Mouse (Mus musculus) T-cell, adult 2 months (primary cell): ENCODE results near the gene Zfp146.
"Not testable (repeated sequence)": the region's sequence is repeated elsewhere in the genome, so short reads cannot be mapped to it uniquely, and the experiment has no call there.

ENCODE experiments used
- DNase-seq: peaks from one replicate; pipeline ENCODE4 v3.0.0; 2022; ENCODE audit warnings: low spot score

Gene Zfp146

DNA sequence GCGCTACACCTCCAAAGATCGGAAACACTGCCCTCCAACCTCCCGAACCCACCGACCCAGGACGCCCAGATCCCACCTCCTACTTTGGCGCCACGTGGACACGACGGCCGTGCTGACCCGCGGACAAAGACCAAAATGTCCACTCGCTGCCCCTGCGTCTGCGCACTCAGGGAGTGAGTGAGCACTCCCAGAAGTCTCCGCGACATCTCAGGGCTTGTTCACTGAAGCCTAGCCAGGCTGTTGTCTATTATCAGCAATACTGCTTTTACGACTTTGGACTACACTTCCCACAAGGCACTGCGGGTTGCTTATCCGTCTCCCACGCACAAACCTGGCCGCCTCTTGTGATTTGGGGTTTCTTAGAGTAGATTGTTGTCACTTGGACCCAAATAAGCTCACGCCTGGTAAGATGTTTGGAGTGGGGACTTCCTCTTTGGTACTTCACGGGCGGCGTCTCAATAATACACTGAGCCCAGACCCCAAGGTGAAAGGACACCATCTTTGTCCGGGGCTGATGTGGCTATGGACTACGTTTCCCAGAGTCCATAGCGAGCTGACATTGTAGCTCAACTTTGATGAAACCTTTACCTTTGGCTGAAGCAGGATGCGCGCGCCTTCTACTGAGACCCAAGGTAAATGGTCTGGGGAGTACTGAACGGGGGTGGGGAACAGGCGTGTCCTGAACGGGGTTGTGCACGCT lies at the start of gene Zfp146:
Zfp146 (minus strand) TSS at position 168 of the 700 bp plus-strand sequence.
- DNase-seq: peak; percentile 90

DNA sequence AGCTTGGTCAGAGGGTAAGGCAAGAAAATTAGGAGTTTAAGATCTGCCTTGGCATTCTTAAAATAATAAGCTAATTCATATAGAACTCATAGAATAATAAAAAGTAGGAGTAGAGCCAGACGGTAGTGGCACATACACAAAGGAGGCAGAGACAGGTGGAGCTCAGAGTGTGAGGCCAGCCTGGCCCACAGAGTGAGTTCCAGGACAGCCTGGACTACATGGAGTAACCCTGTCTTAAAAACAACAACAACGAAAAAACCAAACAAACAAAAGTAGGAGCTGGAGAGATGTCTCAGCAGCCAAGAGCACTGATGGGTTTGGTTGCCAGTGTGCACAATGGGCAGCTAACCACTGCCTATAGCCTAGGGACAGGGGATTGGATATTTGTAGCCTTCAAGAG lies 47.7 kb upstream of the Zfp146 start:
- no peak for DNase-seq

DNA sequence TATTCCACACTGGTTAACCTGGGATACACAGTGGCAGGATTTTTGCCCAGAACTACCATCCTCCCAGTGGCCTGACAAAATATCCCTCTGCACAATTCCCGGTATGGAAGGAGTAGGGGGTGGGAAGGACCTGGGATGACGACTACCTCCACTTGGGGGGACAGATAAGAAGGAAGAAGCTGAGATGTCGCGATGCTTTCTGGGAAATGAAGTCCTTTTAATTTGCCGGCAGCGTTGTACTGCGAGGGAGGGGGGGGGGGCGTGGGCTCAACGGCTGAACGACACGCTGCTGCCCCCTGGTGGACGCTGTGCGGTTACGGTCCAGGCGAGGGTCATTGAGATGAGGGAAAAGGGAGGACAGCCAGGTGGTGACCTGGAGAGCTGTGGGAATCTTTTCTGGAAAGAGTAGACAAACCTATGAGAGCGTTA lies 47.2 kb upstream of the Zfp146 start:
- DNase-seq: peak; percentile 56

DNA sequence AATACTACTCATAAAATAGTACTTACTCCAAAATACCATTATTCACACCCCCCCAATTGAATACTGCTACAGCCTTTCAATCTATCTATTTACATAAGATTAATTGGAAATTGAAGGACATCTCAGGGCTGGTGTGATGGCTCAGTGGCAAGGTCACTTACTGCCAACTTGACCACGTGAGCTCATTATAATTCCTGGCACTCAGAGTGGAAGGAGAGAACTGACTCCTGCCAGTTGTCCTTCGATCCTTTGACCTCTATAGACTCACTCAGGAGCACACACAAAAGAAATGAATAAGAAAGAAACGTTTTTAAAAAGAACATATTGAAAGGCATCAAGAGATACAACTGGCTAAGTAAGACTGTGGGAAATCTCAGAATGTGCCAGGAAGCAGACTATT lies 46.3 kb upstream of the Zfp146 start:
- no peak for DNase-seq

DNA sequence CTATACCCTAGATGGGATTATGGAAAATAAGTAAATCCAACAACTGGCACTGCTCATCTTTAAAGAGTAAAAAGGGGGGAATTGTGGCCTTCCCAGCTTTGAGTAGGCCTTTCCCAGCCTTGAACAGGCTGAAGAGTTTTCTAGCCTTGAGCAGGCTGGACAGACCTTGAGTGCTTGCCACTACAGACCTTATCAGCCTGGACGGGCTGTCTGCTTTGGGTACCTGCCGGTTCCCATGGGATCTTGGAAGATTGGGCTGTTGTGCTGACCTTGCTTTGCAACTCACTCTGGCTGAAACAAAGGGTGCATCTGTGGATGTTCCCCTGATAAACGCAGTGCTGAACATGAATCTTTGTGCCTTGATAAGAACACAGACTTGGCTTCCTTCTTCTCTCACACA lies 44.3 kb upstream of the Zfp146 start:
- no peak for DNase-seq

DNA sequence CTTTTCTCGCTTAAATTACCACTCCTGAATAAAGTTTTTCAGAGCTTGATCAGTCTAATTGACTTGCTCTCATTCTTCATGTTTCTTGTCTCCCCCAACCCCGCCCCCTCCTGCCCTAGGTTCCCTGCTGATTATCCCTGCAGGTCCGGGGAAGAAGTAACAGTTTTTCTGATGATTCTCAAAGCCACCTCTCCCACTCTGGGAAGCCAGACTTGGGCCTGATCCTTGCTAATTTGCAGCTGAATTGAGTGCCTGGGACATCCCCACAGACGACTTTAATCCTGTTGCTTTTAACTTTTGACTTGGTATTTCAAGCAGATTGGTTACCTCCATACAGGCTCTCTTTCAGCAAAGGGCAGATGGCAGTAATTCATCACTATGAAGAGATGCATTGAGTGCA lies 41.5 kb upstream of the Zfp146 start:
- DNase-seq: no peak

DNA sequence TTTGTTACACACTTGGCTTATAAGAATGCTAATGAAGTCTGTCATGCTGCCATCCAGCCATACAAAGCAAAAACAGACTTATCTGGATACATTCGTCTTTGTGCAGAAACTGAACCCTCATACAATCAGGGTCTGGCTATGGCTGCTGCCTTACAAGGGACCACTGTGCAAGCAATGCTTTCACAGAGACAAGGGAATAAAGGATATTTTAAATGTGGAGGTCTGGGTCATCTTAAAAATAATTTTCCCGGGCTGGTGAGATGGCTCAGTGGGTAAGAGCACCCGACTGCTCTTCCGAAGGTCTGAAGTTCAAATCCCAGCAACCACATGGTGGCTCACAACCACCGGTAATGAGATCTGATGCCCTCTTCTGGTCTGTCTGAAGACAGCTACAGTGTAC lies 36.8 kb upstream of the Zfp146 start:
- not testable (repeated sequence) for DNase-seq

DNA sequence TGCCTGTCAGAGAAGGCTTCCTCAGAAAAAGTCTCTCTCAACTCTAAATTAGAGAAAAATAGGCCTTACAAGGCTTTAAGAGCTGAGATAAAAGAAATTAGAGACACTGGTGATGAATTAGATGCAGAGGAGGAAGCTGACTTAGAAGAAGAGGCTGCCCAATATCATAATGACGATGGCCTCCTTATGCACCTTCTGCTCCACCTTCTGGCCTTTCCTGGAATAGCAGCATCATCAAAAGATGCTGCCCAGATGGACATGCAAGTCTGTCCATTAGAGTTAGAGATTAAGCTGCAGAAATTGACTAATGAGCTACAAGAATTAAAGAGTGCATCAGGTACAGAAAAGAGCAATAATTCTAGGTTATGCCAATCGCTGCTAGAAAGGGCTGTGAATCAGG lies 35.8 kb upstream of the Zfp146 start:
- no peak for DNase-seq

DNA sequence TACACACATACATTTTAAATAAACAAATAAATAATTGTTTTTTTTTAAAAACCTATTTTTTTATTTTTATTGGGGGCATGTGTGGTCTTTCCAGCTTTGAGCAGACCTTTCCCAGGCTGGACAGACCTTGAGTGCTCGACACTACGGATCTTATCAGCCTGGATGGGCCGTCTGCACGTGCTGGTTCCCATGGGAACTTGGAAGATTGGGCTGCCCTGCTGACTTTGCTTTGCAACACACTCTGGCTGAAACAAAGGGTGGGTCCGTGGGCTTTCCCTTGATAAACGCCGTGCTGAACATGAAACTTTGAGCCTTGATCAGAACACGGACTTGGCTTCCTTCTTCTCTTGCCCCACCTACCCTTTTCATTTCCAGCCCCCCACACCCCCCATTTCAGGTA lies 34.8 kb upstream of the Zfp146 start:
- no peak for DNase-seq

DNA sequence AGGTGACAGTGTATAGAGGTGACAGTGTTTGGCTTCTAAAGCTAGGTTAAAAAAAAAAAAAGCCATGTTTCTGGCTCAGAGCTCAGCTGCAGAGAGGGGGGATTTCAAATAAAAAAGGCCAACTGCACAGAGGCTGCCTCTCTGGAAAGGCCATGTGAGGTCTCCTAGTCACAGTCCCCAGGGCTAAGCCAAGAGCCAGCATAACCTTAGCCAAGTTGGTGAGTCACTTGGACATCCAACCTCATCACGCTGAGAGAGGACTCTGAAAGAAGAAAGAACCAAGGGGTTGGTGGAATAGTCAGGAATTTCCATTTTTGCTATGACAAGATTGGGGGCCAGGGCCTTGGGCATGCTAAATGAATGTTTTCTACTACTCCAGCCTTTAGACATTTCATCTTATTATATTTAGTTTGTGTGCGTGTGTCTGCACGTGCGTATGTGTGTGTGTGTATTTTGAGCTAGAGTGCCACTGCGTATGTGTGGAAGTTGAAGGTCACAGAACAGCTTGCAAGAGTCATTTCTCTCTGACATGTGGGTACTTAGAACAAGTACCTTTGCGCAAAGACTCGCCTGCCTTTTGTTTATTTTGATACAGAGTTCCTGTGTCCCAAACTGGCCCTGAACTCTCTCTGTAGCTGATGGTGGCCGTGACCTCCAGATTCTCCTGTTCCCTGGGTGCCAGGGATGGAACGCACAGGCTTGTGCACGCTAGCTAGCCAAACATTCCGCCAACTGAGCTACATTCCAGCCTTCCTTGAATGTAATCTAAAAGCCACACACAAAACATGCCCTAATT lies 33.5 kb upstream of the Zfp146 start:
- no peak for DNase-seq

DNA sequence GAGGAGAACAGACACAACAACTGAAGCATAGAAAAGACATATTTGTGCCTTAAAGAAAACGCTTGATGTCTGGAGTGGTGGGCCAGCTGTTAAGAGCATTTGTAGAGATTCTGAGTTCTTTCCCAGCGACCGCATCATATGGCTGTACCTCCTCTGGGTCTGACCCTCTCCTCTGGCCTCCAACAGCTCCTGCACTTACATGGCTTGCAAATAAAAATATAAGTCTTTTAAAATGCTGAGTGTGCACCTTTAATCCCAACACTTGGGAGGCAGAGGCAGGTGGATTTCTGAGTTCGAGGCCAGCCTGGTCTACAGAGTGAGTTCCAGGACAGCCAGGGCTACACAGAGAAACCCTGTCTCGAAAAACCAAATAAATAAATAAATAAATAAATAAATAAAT lies 31.1 kb upstream of the Zfp146 start:
- DNase-seq: not testable (repeated sequence)

DNA sequence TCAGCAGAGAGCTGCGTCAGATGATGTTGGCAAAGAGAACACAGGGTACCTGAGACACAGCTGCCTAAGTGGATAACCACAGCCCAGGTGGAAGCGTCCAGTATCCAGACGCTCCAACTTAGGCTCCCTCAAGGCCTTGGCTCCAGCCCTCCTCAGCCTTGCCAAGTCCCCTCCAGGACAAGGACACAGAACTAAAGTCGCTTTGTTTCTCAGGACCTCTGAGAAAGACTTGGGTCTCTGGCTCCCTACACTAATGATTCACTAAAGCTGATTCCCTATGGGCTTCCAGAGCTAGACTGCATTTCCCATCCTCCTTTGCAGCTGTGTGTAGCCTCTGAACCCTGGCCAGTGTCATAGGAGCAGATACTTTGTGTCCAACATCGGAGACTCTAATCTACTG lies 30.6 kb upstream of the Zfp146 start:
- DNase-seq: no peak

DNA sequence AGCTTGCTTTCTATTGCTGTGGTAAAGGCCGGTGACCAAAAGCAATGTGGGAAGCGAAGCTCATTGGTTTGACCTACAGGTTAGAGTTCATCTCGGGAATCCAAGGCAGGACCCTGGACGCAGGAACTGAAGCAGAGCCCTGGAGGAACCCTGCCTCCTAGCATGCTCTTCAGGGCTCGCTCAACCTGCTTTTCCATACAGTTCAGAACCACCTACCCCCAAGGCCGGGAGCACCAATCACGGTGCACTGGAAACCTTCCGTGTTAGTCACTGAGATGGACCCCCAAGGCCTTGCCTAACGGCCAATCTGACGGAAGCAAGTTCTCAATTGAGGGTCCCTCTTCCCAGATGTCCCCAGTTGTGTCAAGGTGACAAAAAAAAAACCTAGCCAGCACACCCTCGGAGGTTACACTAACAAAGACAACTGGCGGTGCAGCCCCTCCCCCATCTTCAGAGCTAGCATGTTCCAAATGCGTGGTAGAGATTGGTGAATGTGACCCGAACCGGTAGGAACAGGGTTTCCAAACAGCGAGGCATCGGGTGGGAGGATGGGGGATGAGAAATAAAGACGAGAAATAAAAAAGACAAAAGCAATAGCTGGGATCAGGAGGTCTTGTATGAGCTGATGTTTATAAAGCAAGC lies 30.1 kb upstream of the Zfp146 start:
- no peak for DNase-seq

DNA sequence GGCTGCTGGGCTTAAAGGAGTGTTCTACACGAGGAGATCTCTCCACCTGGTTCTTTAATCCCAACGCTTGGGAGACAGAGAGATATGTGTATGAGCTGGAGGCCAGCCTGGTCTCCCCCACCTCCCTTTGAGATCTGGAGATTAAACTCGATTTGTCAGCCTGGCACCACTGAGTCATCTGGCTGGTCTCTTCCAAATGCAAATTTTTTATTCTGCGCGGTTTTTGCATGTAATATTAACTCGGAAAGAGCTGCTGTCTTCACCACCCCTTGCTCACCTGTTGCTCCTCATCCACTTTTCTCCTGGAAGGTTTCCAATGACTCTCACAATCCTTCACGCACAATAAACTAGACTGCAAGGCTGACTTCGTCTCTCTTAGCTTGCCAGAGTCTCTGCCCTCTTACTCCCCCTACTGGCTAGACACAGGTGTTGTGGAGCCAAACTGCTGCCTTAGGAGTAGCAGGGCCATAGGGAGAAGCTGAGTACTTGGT lies 29.0 kb upstream of the Zfp146 start, which contains the start of gene Capns1:
Capns1 (minus strand) TSS at position 331 of the 491 bp plus-strand sequence.
- DNase-seq: peak; percentile 70

DNA sequence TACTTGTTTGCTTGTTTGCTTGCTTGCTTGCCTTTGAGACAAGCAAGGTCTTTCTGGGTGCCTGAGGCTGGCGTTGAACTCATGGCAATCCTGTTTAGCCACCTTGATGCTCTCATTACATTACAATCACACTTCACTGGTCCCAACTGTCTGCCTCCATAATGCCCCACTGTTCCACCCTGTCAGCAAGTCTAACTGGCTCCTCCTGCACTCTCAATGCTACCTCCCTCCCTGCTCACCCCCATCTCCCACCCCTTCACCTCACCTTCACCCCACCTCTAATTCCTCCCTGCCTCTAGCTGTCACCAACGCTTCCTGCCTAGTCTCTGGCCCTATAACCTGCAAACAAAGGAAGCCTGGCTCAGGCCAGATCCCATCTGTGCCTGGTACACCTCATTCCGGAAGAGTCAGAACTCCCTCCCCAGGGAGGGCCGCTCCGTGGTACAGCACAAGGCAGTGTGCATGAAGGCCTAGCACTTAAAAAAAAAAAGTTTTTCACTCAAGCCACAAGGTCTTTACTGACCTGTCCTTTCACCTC lies 28.1 kb upstream of the Zfp146 start:
- DNase-seq: no peak

DNA sequence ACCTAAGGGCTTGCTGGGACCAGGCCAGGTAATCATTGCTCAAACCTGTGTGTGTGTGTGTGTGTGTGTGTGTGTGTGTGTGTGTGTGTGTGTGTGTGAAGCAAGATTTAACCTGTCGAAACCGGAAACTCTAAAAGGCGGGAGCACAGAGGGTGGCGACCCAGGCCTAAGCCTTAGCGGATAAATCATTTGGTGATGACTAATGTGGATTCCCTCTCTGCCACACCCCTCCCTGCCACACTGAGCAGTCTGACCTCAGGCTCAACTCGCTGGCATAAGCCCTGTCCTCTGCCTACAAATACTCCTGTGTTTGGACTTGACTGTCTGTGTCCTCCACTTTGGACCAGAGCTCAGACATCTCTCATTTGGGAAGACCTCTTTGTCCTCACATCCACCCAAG lies 26.6 kb upstream of the Zfp146 start:
- no peak for DNase-seq

DNA sequence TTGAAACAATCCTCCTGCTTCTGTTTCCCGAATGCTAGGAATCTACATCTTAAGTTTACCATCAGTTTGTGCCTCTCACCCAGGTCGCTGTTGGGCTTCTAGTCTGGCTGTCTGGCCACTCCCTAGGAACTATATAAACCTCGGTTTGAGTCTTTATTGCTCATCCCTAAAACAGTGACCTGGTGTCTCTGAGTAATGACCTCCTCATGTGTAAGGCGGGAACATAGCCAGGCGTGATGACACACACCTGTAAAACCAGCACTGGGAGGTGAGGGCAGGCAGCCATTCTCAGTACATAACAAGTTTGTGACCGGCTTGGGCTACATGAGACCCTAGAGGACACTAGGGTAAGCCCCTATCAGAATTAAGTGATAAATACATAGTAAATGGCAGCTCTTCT lies 25.9 kb upstream of the Zfp146 start:
- no peak for DNase-seq

DNA sequence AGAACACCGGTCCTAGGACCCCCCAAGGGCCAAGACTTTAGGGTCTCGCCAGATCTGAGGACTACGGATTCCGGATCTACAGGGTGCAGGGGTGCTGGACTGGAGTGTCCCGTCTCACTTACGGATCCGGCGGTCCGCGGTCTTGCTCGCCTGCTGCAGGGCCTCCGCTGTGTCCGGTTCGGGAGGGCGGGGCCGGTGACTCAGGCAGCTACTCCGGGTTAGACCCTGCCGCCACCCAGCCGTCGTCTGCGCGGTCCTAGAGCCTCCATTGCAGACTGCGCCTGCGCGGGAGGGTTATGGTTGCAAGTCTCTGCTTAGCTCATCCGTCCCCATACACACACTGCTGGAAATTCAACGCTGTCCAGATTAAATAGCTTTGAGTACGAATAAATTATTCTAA lies 25.3 kb upstream of the Zfp146 start:
- peak; percentile 92 for DNase-seq

DNA sequence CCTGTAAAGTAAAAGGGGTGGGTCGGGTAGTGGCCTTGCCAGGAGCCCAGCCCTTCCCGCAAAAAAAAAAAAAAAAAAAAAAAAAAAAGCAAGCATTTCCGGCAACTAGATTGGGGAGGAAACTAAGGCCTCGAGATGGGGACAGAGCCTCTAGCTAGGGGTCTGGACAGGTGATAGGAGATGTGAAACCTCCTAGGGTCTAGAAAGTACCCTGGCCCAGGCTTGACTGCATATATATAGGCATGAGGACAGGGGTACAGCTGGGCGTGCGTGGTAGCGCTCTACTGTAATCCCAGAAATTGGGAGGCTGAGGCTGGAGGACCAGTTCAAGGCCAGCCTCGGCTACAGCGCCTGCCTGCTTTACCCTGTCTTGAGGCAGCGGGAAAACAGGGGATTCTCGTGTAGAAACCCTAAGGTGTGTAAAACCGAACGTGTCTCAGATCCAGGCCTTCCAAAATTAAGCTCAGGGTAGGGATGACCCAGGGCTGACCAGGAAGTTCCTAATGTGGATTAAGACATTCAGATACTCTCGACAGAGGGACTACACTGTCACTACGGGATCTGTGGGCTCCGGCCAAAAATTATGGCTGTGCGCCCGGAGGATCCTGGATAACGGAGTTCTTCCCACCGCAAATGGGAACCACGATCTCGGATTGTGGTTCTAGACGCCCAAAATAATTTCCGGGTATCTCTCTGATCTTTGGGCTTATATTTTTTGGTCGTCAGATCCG lies 24.7 kb upstream of the Zfp146 start:
- DNase-seq: no peak

DNA sequence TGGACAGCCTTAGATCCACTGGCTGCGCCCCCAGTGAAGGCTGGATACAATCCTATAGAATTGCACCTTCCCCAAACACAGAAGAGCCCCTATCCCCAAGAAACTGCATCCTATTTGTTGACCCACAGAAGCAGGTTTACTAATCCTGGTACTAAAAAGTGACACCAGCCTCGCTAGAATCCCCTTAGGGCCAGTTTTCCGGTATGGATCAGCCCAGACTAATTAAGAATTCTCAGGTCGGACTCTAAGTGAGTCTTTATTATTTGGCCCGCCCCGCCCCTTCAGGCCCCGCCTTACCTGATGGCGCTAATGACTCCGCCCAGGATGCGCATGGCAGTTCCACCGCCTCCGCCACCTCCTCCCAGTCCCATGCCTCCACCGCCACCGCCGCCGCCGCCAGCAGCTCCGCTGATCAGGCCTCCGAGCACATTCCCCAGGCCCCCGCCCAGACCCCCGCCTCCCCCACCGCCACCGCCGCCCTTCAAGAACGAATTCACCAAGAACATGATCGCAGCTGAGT lies 24.1 kb upstream of the Zfp146 start:
- peak; percentile 63 for DNase-seq

DNA sequence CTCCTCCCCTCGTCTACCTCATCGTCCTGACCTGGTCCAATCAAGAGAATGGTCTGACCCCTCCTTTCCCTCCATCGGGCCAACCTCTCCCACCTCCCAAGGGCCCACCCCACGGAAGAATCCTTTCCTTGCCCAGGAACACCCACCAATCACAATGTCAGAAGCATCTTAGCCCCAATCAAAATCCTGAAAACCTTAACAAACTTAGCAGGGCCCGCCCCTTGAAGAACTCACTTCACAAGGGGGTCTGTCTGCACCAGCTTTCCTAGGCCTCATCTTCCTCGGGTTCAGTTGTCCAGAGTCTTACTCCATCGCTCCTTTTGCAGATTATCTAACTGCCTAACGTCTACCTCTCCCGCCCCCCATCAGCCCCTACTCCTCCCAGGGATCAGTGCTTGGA lies 23.5 kb upstream of the Zfp146 start:
- DNase-seq: no peak

DNA sequence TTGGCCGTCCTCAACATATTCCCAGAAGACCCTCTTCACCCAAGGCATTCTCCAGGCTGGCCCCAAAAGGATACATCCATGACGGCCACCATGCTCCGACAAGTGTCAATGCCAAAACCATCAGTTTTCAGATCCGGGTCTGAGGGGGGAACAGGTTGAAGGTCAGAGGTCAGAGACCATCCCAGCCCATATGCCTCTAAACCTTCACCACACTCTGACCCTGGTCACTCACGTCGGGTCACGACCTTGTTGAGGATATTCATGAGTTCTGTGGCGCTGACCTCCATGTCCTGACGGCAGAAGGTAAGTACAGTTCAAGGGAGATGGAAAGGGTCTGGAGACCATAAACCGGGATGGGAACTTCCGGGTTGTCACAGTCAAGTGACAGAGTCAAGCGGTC lies 22.5 kb upstream of the Zfp146 start:
- no peak for DNase-seq
